ENCODE assay signal across 8 mouse cellular contexts in genomic region chr4:148743414-148743844, GRCm38 (mm10).
DNase-seq lines count a peak whose midpoint lies in the region; ATAC-seq lines count a peak whose summit lies in the region.

No protein-coding gene starts in this region.

- 14% methylated on average over 11 of the region's 11 CpGs for WGBS in neural tube, embryonic 11.5 days
- 8% methylated on average over 11 of the region's 11 CpGs for WGBS in limb, embryonic 11.5 days
- WGBS in stomach, embryonic 16.5 days, result 33% methylated on average over 11 of the region's 11 CpGs

- peak overlapping the region; percentile 57 for H3K9ac ChIP-seq in neural tube, embryonic 11.5 days (ENCODE audit: low read length)
- H3K9ac ChIP-seq in limb, embryonic 11.5 days (ENCODE audit: low read length), result no peak overlapping the region
- H3K9ac ChIP-seq in stomach, embryonic 16.5 days (ENCODE audit: low read length), result no peak overlapping the region

- H3K27ac ChIP-seq in neural tube, embryonic 11.5 days (ENCODE audit: low read depth, low read length), result 0 out of 2 replicates have a peak overlapping the region, but pooled peaks have one; percentile 3
- no peak overlapping the region for H3K27ac ChIP-seq in limb, embryonic 11.5 days (replicated peaks; ENCODE audit: low read depth, low read length)
- H3K27ac ChIP-seq in stomach, embryonic 16.5 days (ENCODE audit: low read length), result no peak overlapping the region

- peaks cover 6% of the 10 kb centered on the region; the same call in 1 of the 2 replicates for H3K27me3 ChIP-seq in neural tube, embryonic 11.5 days (ENCODE audit: control insufficient read depth, insufficient read depth, low read length)
- H3K27me3 ChIP-seq in limb, embryonic 11.5 days (ENCODE audit: control insufficient read depth, insufficient read depth, low read length), result peaks cover 11% of the 10 kb centered on the region; the same call in 1 of the 2 replicates
- H3K27me3 ChIP-seq in stomach, embryonic 16.5 days (ENCODE audit: control insufficient read depth, insufficient read depth, low read length), result no peaks in the 10 kb centered on the region

- H3K4me1 ChIP-seq in neural tube, embryonic 11.5 days (ENCODE audit: control insufficient read depth, insufficient read depth, low read length), result peaks cover 14% of the 10 kb centered on the region
- H3K4me1 ChIP-seq in limb, embryonic 11.5 days (ENCODE audit: control insufficient read depth, insufficient read depth, low read length), result peaks cover 24% of the 10 kb centered on the region
- no peaks in the 10 kb centered on the region; the same call in 1 of the 2 replicates for H3K4me1 ChIP-seq in stomach, embryonic 16.5 days (ENCODE audit: control insufficient read depth, insufficient read depth, low read length)

- H3K36me3 ChIP-seq in neural tube, embryonic 11.5 days (ENCODE audit: control insufficient read depth, insufficient read depth, low read length), result no peaks in the 10 kb centered on the region
- no peaks in the 10 kb centered on the region for H3K36me3 ChIP-seq in limb, embryonic 11.5 days (ENCODE audit: control insufficient read depth, insufficient read depth, low read length)
- no peaks in the 10 kb centered on the region for H3K36me3 ChIP-seq in stomach, embryonic 16.5 days (ENCODE audit: control insufficient read depth, insufficient read depth, low read length)

- no peaks in the 10 kb centered on the region for H3K9me3 ChIP-seq in neural tube, embryonic 11.5 days (ENCODE audit: control insufficient read depth, low read length)
- no peaks in the 10 kb centered on the region for H3K9me3 ChIP-seq in limb, embryonic 11.5 days (ENCODE audit: control insufficient read depth, low read length)
- H3K9me3 ChIP-seq in stomach, embryonic 16.5 days (replicated peaks; ENCODE audit: control insufficient read depth, low read length), result no peaks in the 10 kb centered on the region

- H3K4me3 ChIP-seq in neural tube, embryonic 11.5 days (ENCODE audit: low read depth, low read length), result no peak overlapping the region
- no peak overlapping the region for H3K4me3 ChIP-seq in limb, embryonic 11.5 days (ENCODE audit: low read depth, low read length)
- no peak overlapping the region for H3K4me3 ChIP-seq in stomach, embryonic 16.5 days (replicated peaks; ENCODE audit: low read length)

- ATAC-seq in neural tube, embryonic 11.5 days (ENCODE audit: insufficient read depth, low FRiP score, low TSS enrichment), result no peak
- no peak for ATAC-seq in limb, embryonic 11.5 days (ENCODE audit: insufficient number of reproducible peaks, low FRiP score, low TSS enrichment, low read depth)
- no peak for ATAC-seq in stomach, embryonic 16.5 days (ENCODE audit: insufficient read depth, low FRiP score)

- DNase-seq in cerebellum, adult 9-10 months, result peak; percentile 1
- DNase-seq in cerebellum, postnatal 14 days, result no peak
- no peak for DNase-seq in neural tube, embryonic 11.5 days (ENCODE audit: low spot score)
- no peak for DNase-seq in neural tube, embryonic 10.5 days (ENCODE audit: extremely low spot score, low spot score)
- DNase-seq in limb, embryonic 11.5 days (ENCODE audit: low spot score), result no peak
- DNase-seq in layer of hippocampus, postnatal 10 days (ENCODE audit: low spot score in 2 of 2), result no peak
- no peak for DNase-seq in ovary, adult 18-20 months (ENCODE audit: low spot score)

- H3K4me2 ChIP-seq in neural tube, embryonic 11.5 days (ENCODE audit: low read depth), result peak overlapping the region; percentile 75; the same call in 1 of the 2 replicates
- H3K4me2 ChIP-seq in limb, embryonic 11.5 days (ENCODE audit: low read depth, severe bottlenecking), result peak overlapping the region; percentile 89; the same call in 1 of the 2 replicates
- peak overlapping the region; percentile 95; the same call in 1 of the 2 replicates for H3K4me2 ChIP-seq in stomach, embryonic 16.5 days (ENCODE audit: low read depth, low read length)
